Mouse (Mus musculus): ENCODE results near the gene H2al1m. TPM values are rescaled to one million over a fixed set of nuclear protein-coding genes. Genes with fewer than 3 reads are reported as not detected.
"Not testable (repeated sequence)": the region's sequence is repeated elsewhere in the genome, so short reads cannot be mapped to it uniquely, and the experiment has no call there.

Gene H2al1m
- total RNA-seq (2021), result under 1 TPM in 1 of 2 experiments, not detected in 1; 0.86 TPM
- long read RNA-seq, experiment 1, result 0 reads
- long read RNA-seq, experiment 2, result 0 reads

- DNase-seq, result not testable (repeated sequence)
Measured at GRCm38 (mm10) chrX:9283464-9283863, at the start of gene H2al1m. TSS of gene H2al1m (plus strand) at chrX:9283764.

GRCm38 (mm10) chrX:9240737-9241591, 42.6 kb upstream of the H2al1m start:
- peak in 1 of 2 experiments; percentile 2 for DNase-seq

GRCm38 (mm10) chrX:9243381-9243864, 40.1 kb upstream of the H2al1m start:
- peak; percentile 2 to 15 for DNase-seq

DNA sequence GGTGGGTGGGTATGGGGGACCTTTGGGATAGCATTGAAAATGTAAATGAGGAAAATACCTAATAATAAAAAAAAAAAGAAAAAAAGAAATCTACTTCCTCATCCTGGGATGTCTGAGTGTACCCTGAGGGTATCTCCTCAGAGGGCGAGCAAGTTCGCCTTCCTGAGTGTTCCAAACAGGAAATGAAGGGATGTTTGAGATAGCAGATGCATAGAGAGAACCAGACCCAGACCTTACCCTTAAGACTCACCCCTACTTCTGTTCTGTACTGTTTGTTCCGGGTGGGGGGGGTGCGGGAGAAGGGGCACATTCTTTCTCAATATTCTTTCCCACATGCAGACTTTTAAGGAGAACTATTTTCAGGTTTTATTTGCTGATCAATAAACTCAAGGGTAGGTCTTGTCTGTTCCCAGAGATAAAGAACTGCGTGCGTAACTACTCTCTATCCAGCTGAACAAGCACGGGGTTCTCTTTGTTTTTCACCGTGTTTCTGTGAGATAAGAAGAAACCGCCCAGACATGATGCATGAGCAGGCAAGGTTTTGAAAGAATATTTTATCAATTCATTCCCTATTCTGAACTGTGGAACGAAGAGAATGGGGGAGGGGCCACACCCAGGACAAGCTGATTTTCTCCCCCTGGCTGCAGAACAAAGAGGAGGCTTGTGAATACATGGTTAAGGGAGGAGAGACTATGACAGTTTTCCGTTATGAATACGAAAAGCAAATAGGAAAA, 38.8 kb upstream of the H2al1m start:
- no peak for DNase-seq

DNA sequence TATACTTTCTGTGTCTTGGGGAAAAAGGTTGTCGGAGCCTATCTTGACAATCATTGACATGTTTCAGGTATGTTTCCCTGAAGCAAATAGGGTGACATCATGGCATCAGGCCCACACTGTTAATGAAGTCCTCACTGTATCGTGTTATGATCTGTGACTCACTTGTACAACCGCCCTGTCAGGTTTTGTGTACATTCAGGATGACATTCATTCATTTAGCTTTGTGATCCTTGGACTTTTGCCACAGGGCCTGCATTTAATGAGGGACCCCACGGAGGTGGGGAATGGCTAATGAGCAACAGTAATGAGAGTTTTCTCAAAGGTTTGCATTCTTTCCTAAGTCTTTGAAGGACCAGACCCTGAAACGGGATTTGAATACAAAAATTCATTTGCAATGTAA, 34.7 kb upstream of the H2al1m start:
- no peak for DNase-seq

GRCm38 (mm10) chrX:9253990-9254389, 29.6 kb upstream of the H2al1m start:
- DNase-seq, result no peak

DNA sequence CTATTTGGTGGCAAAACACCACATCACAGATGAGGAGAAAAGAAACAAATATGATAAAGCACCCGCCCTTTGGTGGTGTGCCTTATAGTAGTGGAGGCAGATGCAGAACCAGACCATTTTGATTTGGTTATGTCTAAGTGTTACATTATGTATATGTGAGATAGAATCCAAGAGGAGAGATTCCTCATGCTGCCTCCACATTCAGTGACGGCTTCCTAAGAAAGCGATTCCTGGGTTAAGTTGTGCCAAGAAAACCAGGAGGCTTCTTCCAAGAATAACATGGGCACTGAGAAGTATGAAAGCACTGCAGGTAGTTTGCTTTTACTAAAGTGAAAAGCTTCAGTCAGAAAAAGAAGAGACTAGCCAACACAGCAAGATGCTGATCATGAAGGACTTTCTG, 28.7 kb upstream of the H2al1m start:
- no peak for DNase-seq

DNA sequence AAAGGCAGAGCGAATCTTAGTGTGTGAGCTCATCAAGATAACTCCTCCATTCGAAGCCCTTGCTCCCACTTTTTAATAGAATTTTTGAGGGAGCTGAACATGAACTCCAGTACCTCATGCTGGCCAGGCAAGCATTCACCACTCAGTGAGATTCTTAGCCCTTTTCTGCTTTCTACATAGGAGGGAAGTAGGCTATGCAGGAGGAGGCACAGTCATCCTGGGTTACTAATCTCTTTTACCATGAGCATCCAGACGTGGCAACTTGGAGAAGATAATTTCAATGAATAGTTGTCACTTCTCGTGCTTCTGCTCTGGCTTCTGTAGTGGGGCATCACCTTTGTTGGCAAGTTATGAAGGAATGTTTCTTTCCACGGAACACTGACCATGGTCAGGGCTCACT, 26.8 kb upstream of the H2al1m start, which contains the start of gene Gm14862:
Gene Gm14862 (minus strand): TSS at position 134 of the 400 bp plus-strand sequence.
- no peak for DNase-seq

- DNase-seq, result no peak
Measured at GRCm38 (mm10) chrX:9257831-9258230, 25.7 kb upstream of the H2al1m start.

DNA sequence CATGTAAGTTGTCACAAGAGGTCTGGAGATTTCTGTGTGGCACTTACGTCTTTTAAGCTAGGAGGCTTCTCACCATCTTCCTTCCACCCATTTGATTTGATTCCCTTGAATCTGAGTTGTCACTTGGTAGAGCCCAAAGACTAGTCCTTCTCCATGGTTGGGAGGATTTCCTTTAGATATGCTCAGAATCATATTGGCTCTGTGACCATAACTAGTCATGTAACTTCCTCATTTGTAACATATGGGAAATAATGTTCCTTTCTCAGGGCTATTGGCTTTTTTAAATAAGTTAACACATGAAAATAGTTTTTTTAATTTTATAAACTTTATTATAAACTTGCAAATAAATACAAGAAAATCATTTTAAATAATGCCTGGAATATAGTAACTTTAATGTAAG, 24.3 kb upstream of the H2al1m start:
- no peak for DNase-seq

DNA sequence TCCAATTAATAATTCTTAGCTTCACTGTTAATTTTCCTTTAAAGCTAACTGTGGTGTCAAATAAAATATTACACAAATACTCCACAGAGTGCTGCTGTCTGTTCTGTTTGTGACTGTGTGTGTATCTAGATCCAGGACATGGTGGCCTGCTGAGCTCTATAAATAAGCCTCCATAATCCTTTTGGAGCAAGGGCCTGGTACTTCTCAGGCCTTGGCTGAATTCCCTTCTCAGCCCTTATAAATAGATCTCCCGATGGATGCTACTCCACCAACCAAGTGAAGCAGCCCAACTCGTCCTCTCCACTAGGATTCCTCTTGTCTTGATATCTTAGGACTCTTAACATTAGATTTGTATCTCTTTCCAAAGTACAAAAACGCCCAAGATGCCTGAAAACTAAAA, 12.5 kb upstream of the H2al1m start:
- DNase-seq, result no peak

GRCm38 (mm10) chrX:9271947-9272459, 11.6 kb upstream of the H2al1m start:
- no peak for DNase-seq

GRCm38 (mm10) chrX:9272460-9273361, 10.9 kb upstream of the H2al1m start, which contains the start of gene Xk:
TSS of gene Xk (plus strand) at chrX:9272756.
- DNase-seq, result peak; percentile 49 to 72

DNA sequence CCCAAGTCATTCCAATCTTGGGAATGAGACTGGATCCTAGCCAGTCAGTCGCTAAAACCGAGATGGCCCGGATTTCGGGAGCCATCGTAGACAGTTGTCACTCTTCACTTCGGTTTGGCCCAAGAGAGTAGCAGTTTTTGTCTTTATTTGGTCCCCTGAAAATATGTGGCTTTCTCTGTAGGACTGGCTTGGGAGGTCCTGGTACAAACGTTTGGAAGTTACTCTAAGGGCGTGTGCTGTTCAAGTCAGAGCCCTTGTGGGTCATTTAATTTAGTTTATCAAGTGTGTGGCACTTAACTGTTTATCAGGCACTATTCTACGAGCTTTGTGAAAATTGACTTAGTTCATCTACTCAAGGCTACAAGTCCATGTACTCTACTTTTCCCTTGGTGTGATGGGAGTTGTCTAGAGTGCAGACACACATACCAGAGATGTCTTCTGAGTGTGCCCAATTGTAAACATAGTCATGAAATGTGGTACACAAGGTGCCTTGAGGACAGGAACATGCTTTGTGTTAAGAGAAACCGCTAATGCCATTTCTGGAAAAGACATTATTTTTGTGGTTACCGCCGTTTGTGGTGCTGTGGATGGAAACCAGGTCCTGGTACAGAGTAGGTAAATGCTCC, 10.1 kb upstream of the H2al1m start:
- no peak for DNase-seq

DNA sequence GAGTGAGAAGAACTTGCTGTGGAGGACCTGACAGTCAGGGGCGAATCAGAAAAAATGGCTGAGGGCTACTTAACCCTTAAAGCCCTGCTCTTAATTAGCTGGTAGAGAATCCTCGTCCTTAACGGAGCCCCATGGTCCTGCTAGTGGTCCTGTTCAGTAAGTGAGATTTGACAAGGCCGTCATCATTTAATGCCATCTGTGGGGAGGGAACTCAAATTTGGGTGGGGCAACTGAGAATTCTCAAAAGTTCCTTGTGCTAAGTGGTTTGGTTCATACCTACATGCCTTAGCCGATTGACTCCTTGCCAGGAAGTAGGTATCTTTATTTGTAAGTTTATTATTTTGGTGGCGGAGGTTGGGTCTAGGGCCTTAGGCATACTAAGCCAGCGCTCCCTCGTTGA, 9.2 kb upstream of the H2al1m start:
- no peak for DNase-seq

DNA sequence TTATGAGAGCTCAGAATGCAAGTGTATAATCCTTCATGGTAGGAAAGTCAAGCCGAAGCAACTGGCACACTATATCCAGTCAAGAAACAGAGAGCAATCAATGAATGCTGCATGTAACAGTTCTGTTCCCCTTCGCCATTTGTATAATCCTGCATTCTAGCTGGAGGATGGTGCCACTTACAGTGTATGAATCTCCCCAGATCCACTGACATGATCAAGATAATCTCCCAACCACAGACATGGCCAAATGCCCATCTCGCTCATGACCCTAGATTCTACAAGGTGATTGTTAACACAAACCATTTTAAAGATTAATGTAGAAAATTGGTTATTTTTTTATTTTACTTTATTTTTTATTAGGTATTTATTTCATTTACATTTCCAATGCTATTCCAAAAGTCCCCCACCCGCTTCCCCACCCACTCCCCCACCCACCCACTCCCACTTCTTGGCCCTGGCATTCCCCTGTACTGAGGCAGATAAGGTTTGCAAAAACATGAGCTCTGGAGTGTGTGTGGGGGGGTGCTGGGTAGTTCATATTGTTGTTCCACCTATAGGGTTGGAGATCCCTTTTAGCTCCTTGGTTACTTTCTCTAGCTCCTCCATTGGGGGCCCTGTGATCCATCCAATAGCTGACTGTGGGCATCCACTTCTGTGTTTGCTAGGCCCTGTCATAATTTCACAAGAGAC, 9.7 kb downstream of the H2al1m start:
- DNase-seq, result not testable (repeated sequence)

GRCm38 (mm10) chrX:9298413-9298864, 14.9 kb downstream of the H2al1m start:
- DNase-seq, result no peak

DNA sequence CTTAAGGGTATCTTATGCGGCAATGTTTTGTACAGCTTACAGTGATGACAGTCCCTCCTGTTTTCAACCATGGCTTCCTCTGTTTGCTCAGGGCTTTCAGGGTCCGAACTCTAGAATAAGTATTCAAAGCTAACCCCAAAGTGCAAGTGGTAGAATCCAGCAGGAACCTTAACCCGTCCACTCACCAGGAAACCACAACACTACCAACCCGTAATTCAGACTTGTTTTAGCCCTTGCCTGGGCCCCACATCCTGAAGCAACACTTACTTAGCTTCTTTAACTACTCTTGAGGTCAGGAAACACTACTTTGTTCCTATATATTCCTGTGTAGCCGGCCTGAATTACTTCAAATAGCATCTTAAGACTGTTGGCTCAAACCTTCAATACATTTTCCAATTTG, 19.2 kb downstream of the H2al1m start:
- DNase-seq, result no peak

GRCm38 (mm10) chrX:9303455-9303854, 19.9 kb downstream of the H2al1m start:
- no peak for DNase-seq

DNA sequence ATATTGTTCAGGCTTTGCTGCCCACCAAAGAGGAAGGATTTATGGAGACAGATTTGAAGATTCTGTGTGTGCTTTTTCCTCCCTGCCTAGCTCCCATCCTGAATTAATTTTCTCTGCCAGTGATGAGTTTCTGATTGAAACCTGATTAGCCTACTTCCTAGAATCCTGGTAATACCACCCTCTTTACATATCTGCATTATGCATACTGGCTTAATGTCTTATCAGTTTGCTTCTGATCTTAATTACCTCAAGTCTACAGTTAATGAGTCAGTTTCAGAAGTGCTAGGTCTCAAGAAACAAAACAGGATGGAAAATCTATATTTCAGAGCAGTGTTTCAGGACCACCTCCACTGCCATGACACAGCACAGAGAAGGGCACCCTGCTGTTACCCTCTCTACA, 32.9 kb downstream of the H2al1m start:
- DNase-seq, result not testable (repeated sequence)
